Mouse (Mus musculus) heart, adult 2 months (tissue): Measurements from ENCODE around the gene Zdhhc18. TPM values are rescaled to one million over a fixed set of nuclear protein-coding genes. Genes with fewer than 3 reads are reported as not detected.

Experiments used
- DNase-seq, 2 experiments: peaks; one replicate each; pipeline ENCODE4 v3.0.0; 2021
- H3K27ac ChIP-seq: fragments of 200-600 bp; 2 replicates; pipeline ENCODE4 v1.8.1; 2022
- H3K27me3 ChIP-seq: fragments of 200-500 bp; 2 replicates; pipeline ENCODE4 v1.6.1; 2012; ENCODE audit warnings: mild to moderate bottlenecking, low read length, inconsistent platforms, mixed read lengths; ENCODE audit not compliant: control insufficient read depth, insufficient read depth
- H3K36me3 ChIP-seq: fragments of 200-500 bp; 2 replicates; pipeline ENCODE4 v1.6.1; 2012; ENCODE audit warnings: low read length, inconsistent platforms; ENCODE audit not compliant: control insufficient read depth, insufficient read depth
- H3K4me1 ChIP-seq: fragments of 200-500 bp; 2 replicates; pipeline ENCODE4 v1.6.1; 2011; ENCODE audit warnings: low read length; ENCODE audit not compliant: control insufficient read depth, insufficient read depth
- H3K4me3 ChIP-seq: fragments of 200-600 bp; 2 replicates; pipeline ENCODE4 v1.8.1; 2022
- H3K79me2 ChIP-seq: fragments of 200-500 bp; replicated peaks from 2 replicates; pipeline ENCODE4 v1.6.1; 2012; ENCODE audit warnings: mild to moderate bottlenecking, inconsistent platforms, low read length, moderate library complexity, mixed read lengths; ENCODE audit not compliant: control insufficient read depth, insufficient read depth
- H3K9ac ChIP-seq: fragments of 200-500 bp; 2 replicates; pipeline ENCODE4 v1.6.1; 2012; ENCODE audit warnings: low read depth, mild to moderate bottlenecking, control low read depth, inconsistent platforms, low read length, mixed read lengths
- CTCF ChIP-seq: fragments of 200-600 bp; IDR thresholded peaks from 2 replicates; pipeline ENCODE4 v1.8.1; 2022; ENCODE audit warnings: antibody characterized with exemption, mild to moderate bottlenecking, moderate library complexity
- EP300 ChIP-seq: fragments of 200-500 bp; IDR thresholded peaks from 2 replicates; pipeline ENCODE4 v1.6.1; 2011; ENCODE audit warnings: low read depth, low read length, control low read depth; ENCODE audit not compliant: insufficient read depth
- POLR2A ChIP-seq: fragments of 200-500 bp; IDR thresholded peaks from 2 replicates; pipeline ENCODE4 v1.6.1; 2011; ENCODE audit warnings: mild to moderate bottlenecking, low read depth, low read length, control low read depth; ENCODE audit not compliant: insufficient read depth
- WGBS: fragments of 180-500 bp; shearing (Covaris S2); methylation state at CpG from one replicate; pipeline ENCODE4 v1.1.7; 2018; 5-methylcytosine and 5-hydroxymethylcytosine counted together
- intact Hi-C: fragments of 180-260 bp; cut with DNase I; formaldehyde crosslinking; loops from one replicate; pipeline ENCODE4 v1.15.1; 2025
- polyA plus RNA-seq: library from polyadenylated mRNA; depleted of rRNA; stranded (reverse); fragments of >200 nt; gene quantifications from 2 replicates; pipeline ENCODE4 v1.2.3, GENCODE M21; 2012
- total RNA-seq, 2 experiments: library from RNA; stranded (reverse); gene quantifications; 2 replicates each; pipeline ENCODE4 v1.2.3; 2021

Gene Zdhhc18
- total and polyA plus RNA-seq, 3 experiments: 21.3 to 37.3 (median 27.7) TPM

DNA sequence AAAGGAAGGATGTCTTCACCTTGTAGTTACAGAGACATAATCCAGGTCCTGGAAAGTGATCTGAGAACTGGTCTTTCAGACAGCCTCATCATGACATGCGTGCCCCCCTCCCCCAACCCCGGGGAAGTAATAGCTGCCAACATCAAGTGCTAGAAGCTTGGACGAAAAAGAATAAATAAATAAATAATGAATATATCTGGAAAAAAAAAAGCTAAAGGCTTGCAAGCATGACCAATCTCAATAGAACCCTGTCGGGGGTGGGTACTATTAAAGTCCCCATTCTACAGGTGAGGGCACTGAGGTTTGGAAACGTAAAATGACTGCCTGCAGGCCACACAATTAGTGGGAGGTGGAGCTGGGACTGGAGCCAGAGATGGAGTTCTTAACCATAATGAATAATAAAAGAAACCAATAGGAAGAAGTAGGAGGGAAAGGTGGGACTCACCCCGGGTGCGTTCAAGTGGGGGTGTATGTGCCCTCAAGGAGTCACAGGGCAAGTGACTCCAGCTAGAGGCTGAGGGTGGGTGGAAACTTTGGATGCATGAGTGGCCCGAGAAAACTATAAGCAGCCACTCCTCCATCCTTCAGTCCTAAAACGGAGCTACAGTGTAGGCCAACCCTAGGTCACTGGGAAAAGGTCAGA lies 18.1 kb downstream of the Zdhhc18 start:
- Histone ChIP-seq H3K27me3 (no peaks in the 10 kb centered on the region), H3K9ac (peak overlapping the region; percentile 77), H3K36me3 (no peaks in the 10 kb centered on the region), H3K4me1 (peaks cover 13% of the 10 kb centered on the region), H3K79me2 (peaks cover 6% of the 10 kb centered on the region), H3K4me3 (peak overlapping the region; percentile 64), H3K27ac (peak overlapping the region; percentile 82)
- intact Hi-C loops: loop anchor here (2.0 to 5.0 kb wide), 2 partner anchors 19 to 35 kb away; partner anchors contain the start of gene Zdhhc18
- 32% methylated on average over 9 of the region's 9 CpGs for WGBS
- DNase-seq: peak; percentile 33 to 50
- TF ChIP-seq EP300 (no peak), POLR2A (0 out of 2 replicates have a peak, but pooled peaks have one; percentile 26)

- Histone ChIP-seq H3K9ac (peak overlapping the region; percentile 45), H3K4me1 (peaks cover 18% of the 10 kb centered on the region), H3K4me3 (peak overlapping the region; percentile 64), H3K79me2 (peaks cover 6% of the 10 kb centered on the region), H3K27me3 (no peaks in the 10 kb centered on the region), H3K36me3 (peaks cover 4% of the 10 kb centered on the region), H3K27ac (peak overlapping the region; percentile 82)
- TF ChIP-seq EP300 (0 out of 2 replicates have a peak, but pooled peaks have one; percentile 11), CTCF (no peak), POLR2A (peak; percentile 76)
- DNase-seq: peak; percentile 55
- 38% methylated on average over 14 of the region's 14 CpGs for WGBS
- intact Hi-C loops: loop anchor here (5.0 kb wide), 1 partner anchor 34 kb away; no protein-coding TSS in a partner anchor
These were observed 18.7 kb downstream of the Zdhhc18 start for GRCm38 (mm10) chr4:133631071-133631768.

- DNase-seq: no peak
- 72% methylated on average over 8 of the region's 8 CpGs for WGBS
These were observed 19.5 kb downstream of the Zdhhc18 start for GRCm38 (mm10) chr4:133630326-133630920.

DNA sequence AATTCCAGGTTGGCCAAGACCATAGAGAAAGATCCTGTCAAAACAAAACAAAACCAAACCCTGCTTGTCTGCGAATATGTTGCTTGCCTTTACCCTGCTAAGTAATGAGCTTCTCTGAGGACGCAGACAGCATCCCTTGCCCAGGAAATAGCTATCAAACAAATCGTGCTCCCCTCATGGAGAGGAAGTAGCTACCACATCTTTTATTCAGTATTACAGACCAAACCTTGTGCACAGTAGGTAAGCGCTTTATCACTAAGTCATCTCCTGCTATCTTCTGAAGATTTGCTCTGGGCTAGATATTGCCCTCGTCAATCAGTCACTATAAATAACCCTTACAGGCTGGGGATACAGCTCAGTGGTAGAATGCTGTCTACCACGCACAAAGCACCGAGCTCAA lies 20.8 kb downstream of the Zdhhc18 start:
- TF ChIP-seq CTCF (no peak), EP300 (no peak), POLR2A (no peak)
- intact Hi-C loops: no loop called here
- H3K79me2 ChIP-seq: peaks cover 6% of the 10 kb centered on the region
- no peak overlapping the region for H3K9ac ChIP-seq
- no peak overlapping the region for H3K4me3 ChIP-seq
- H3K4me1 ChIP-seq: peaks cover 28% of the 10 kb centered on the region
- WGBS: 64% methylated on average over 7 of the region's 7 CpGs
- DNase-seq: no peak
- peaks cover 6% of the 10 kb centered on the region for H3K36me3 ChIP-seq
- H3K27ac ChIP-seq: peak overlapping the region; percentile 47
- no peaks in the 10 kb centered on the region for H3K27me3 ChIP-seq

More at GRCm38 (mm10) chr4:133630326-133630920, 19.5 kb downstream of the Zdhhc18 start:
- H3K4me1 ChIP-seq: peaks cover 21% of the 10 kb centered on the region
- intact Hi-C loops: loop anchor here (5.0 kb wide), 1 partner anchor 33 kb away; no protein-coding TSS in a partner anchor
- H3K4me3 ChIP-seq: peak overlapping the region; percentile 64; the same call in 1 of the 2 replicates
- no peaks in the 10 kb centered on the region for H3K27me3 ChIP-seq
- H3K36me3 ChIP-seq: peaks cover 4% of the 10 kb centered on the region
- peak overlapping the region; percentile 45 for H3K9ac ChIP-seq
- H3K27ac ChIP-seq: peak overlapping the region; percentile 82
- peaks cover 6% of the 10 kb centered on the region for H3K79me2 ChIP-seq
- TF ChIP-seq CTCF (no peak), EP300 (no peak), POLR2A (no peak)

DNA sequence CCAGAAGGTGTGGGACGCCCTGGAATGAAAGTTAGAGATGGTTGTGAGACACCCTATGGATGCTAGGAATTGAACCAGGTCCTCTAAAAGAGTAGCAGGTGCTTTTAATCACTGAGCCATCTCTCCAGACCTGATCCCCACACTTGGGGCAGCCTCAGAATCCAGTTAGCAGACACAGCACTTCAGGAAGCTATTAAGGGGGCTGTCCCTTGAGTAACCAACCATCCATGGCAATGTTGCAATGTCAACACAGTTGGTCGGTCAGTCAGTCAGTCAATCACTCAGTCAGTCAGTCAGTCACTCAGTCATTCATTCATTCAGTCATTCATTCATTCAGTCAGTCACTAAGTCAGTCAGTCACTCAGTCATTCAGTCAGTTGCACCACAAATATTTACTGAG lies 21.4 kb downstream of the Zdhhc18 start:
- H3K4me1 ChIP-seq: peaks cover 28% of the 10 kb centered on the region
- intact Hi-C loops: no loop called here
- H3K27ac ChIP-seq: no peak overlapping the region
- TF ChIP-seq POLR2A (no peak), CTCF (no peak), EP300 (no peak)
- 70% methylated on average over 2 of the region's 2 CpGs for WGBS
- H3K9ac ChIP-seq: no peak overlapping the region
- no peak for DNase-seq
- no peak overlapping the region for H3K4me3 ChIP-seq
- H3K79me2 ChIP-seq: peaks cover 7% of the 10 kb centered on the region
- H3K36me3 ChIP-seq: peaks cover 8% of the 10 kb centered on the region
- no peaks in the 10 kb centered on the region for H3K27me3 ChIP-seq
